Comparison of ENCODE assay signal across 11 mouse cellular contexts in genomic region chr10:76903099-76903498, GRCm38 (mm10). TPM values are rescaled to one million over a fixed set of nuclear protein-coding genes. Genes with fewer than 3 reads are reported as not detected.
DNase-seq lines count a peak whose midpoint lies in the region; ATAC-seq lines count a peak whose summit lies in the region.
"Had no signal": no experiment of that assay in that cellular context is flagged by ENCODE, and none has a peak within 500 bp of the region (broad histone marks: within the 10 kb centered on the region; RNA-seq: fewer than 3 reads in every experiment).

No protein-coding gene starts in this region.

- no peak overlapping the region for H3K4me3 ChIP-seq in midbrain, embryonic 10.5 days
- H3K4me3 ChIP-seq in midbrain, embryonic 16.5 days (ENCODE audit: low read depth, low read length) = no peak overlapping the region
- no peak overlapping the region for H3K4me3 ChIP-seq in hindbrain, embryonic 12.5 days
- no peak overlapping the region for H3K4me3 ChIP-seq in stomach, embryonic 14.5 days (ENCODE audit: low read depth, low read length)
- H3K4me3 ChIP-seq: heart, embryonic 13.5 days; liver, embryonic 13.5 days; neural tube, embryonic 15.5 days had no signal

- H3K27me3 ChIP-seq in midbrain, embryonic 10.5 days (ENCODE audit: low read depth, poor library complexity, severe bottlenecking) = no peaks in the 10 kb centered on the region
- no peaks in the 10 kb centered on the region for H3K27me3 ChIP-seq in midbrain, embryonic 16.5 days (ENCODE audit: control insufficient read depth, insufficient read depth, low read depth, low read length)
- no peaks in the 10 kb centered on the region for H3K27me3 ChIP-seq in hindbrain, embryonic 12.5 days
- H3K27me3 ChIP-seq in stomach, embryonic 14.5 days (ENCODE audit: control insufficient read depth, insufficient read depth, low read length) = no peaks in the 10 kb centered on the region
- H3K27me3 ChIP-seq: heart, embryonic 13.5 days; liver, embryonic 13.5 days; neural tube, embryonic 15.5 days had no signal

- peaks cover 24% of the 10 kb centered on the region for H3K4me1 ChIP-seq in midbrain, embryonic 10.5 days
- H3K4me1 ChIP-seq in midbrain, embryonic 16.5 days (ENCODE audit: control insufficient read depth, insufficient read depth, low read length) = peaks cover 2% of the 10 kb centered on the region; the same call in 1 of the 2 replicates
- peaks cover 31% of the 10 kb centered on the region for H3K4me1 ChIP-seq in hindbrain, embryonic 12.5 days
- H3K4me1 ChIP-seq in stomach, embryonic 14.5 days (ENCODE audit: control insufficient read depth, insufficient read depth, low read length) = peaks cover 37% of the 10 kb centered on the region

- WGBS in midbrain, embryonic 10.5 days = 81% methylated on average over 3 of the region's 3 CpGs
- whole genome bisulfite sequencing in midbrain, embryonic 16.5 days = 66% methylated on average over 3 of the region's 3 CpGs
- WGBS in hindbrain, embryonic 12.5 days = 79% methylated on average over 3 of the region's 3 CpGs
- WGBS in stomach, embryonic 14.5 days = 39% methylated on average over 3 of the region's 3 CpGs

- DNase-seq in gastrocnemius, adult 18-20 months (ENCODE audit: low spot score) = peak; percentile 15
- DNase-seq in gastrocnemius, postnatal 4 days (ENCODE audit: low spot score in 2 of 2) = no peak
- DNase-seq in midbrain, embryonic 10.5 days (ENCODE audit: low spot score) = no peak
- DNase-seq in spleen, postnatal 36 days (ENCODE audit: low spot score in 2 of 2) = no peak
- DNase-seq in cerebellum, adult 11-12 months = no peak
- DNase-seq: liver, embryonic 13.5 days had no signal

- peak overlapping the region; percentile 76 for H3K27ac ChIP-seq in midbrain, embryonic 10.5 days (replicated peaks)
- H3K27ac ChIP-seq in midbrain, embryonic 16.5 days (ENCODE audit: low read length) = no peak overlapping the region
- H3K27ac ChIP-seq in hindbrain, embryonic 12.5 days = peak overlapping the region; percentile 60
- peak overlapping the region; percentile 66 for H3K27ac ChIP-seq in stomach, embryonic 14.5 days (ENCODE audit: low read length)
- H3K27ac ChIP-seq: heart, embryonic 13.5 days; liver, embryonic 13.5 days; neural tube, embryonic 15.5 days had no signal

- H3K9ac ChIP-seq in midbrain, embryonic 16.5 days (ENCODE audit: low read depth, low read length) = no peak overlapping the region
- H3K9ac ChIP-seq in hindbrain, embryonic 12.5 days = no peak overlapping the region
- no peak overlapping the region for H3K9ac ChIP-seq in stomach, embryonic 14.5 days (replicated peaks; ENCODE audit: low read depth, low read length)
- H3K9ac ChIP-seq: heart, embryonic 13.5 days; liver, embryonic 13.5 days; neural tube, embryonic 15.5 days had no signal

- H3K4me2 ChIP-seq in midbrain, embryonic 16.5 days (ENCODE audit: low read length) = no peak overlapping the region
- no peak overlapping the region for H3K4me2 ChIP-seq in hindbrain, embryonic 12.5 days (replicated peaks)
- no peak overlapping the region for H3K4me2 ChIP-seq in stomach, embryonic 14.5 days (replicated peaks; ENCODE audit: low read depth, low read length)
- H3K4me2 ChIP-seq: heart, embryonic 13.5 days; liver, embryonic 13.5 days; neural tube, embryonic 15.5 days had no signal

- no peak for ATAC-seq in midbrain, embryonic 16.5 days
- no peak for ATAC-seq in hindbrain, embryonic 12.5 days (ENCODE audit: low FRiP score)
- ATAC-seq in stomach, embryonic 14.5 days (ENCODE audit: insufficient number of reproducible peaks, insufficient read depth, low FRiP score, low read depth) = no peak

- H3K9me3 ChIP-seq in midbrain, embryonic 10.5 days (replicated peaks) = no peaks in the 10 kb centered on the region
- no peaks in the 10 kb centered on the region for H3K9me3 ChIP-seq in midbrain, embryonic 16.5 days (replicated peaks; ENCODE audit: control insufficient read depth, low read length, poor library complexity, severe bottlenecking)
- no peaks in the 10 kb centered on the region for H3K9me3 ChIP-seq in hindbrain, embryonic 12.5 days (replicated peaks)
- no peaks in the 10 kb centered on the region for H3K9me3 ChIP-seq in stomach, embryonic 14.5 days (ENCODE audit: control insufficient read depth, low read depth, low read length)
- H3K9me3 ChIP-seq: heart, embryonic 13.5 days; liver, embryonic 13.5 days; neural tube, embryonic 15.5 days had no signal

- no peaks in the 10 kb centered on the region for H3K36me3 ChIP-seq in midbrain, embryonic 10.5 days
- H3K36me3 ChIP-seq in midbrain, embryonic 16.5 days (ENCODE audit: control insufficient read depth, insufficient read depth, low read length) = no peaks in the 10 kb centered on the region
- H3K36me3 ChIP-seq in hindbrain, embryonic 12.5 days = no peaks in the 10 kb centered on the region
- no peaks in the 10 kb centered on the region for H3K36me3 ChIP-seq in stomach, embryonic 14.5 days (ENCODE audit: control insufficient read depth, insufficient read depth, low read length)
- H3K36me3 ChIP-seq: heart, embryonic 13.5 days; liver, embryonic 13.5 days; neural tube, embryonic 15.5 days had no signal

RNA-seq across cellular contexts. Expression of gene Pcbp3, which starts 58.6 kb away (rescaled TPM):
- total RNA-seq in gastrocnemius, adult 18-20 months (2021) = 1 to 10 TPM; 1.2 to 1.8 TPM
- 10 to 100 TPM; 10.3 to 10.9 TPM for total RNA-seq in gastrocnemius, postnatal 4 days (2021)
- polyA plus RNA-seq in midbrain, embryonic 10.5 days (2016; fragmentation: Nextera tagmentation; extraction: Ambion mirVana) = 83.1 and 85.4 TPM in 2 replicates
- polyA plus RNA-seq in midbrain, embryonic 16.5 days (2015; fragmentation: Nextera tagmentation; extraction: Ambion mirVana) = 68.8 and 78.8 TPM in 2 replicates
- polyA plus RNA-seq in hindbrain, embryonic 12.5 days (2016; fragmentation: Nextera tagmentation; extraction: Ambion mirVana) = 68.6 and 69.0 TPM in 2 replicates
- 27.3 and 28.2 TPM in 2 replicates for polyA plus RNA-seq in stomach, embryonic 14.5 days (2014; fragmentation: Nextera tagmentation; extraction: Ambion mirVana)
